Mouse (Mus musculus) kidney, adult 2 months (tissue): ENCODE results near the gene Zfyve21. TPM values are rescaled to one million over a fixed set of nuclear protein-coding genes. Genes with fewer than 3 reads are reported as not detected.

Source experiments
- DNase-seq: peaks from one replicate; pipeline ENCODE4 v3.0.0; 2021
- H3K27ac ChIP-seq: fragments of 200-500 bp; 2 replicates; pipeline ENCODE4 v1.5.1; 2012; ENCODE audit warnings: low read depth, low read length, control low read depth, inconsistent platforms; ENCODE audit not compliant: insufficient read depth
- H3K27me3 ChIP-seq: fragments of 200-500 bp; replicated peaks from 2 replicates; pipeline ENCODE4 v1.6.1; 2012; ENCODE audit warnings: mild to moderate bottlenecking, moderate library complexity, low read length, inconsistent platforms; ENCODE audit not compliant: control insufficient read depth, insufficient read depth
- H3K36me3 ChIP-seq: fragments of 200-500 bp; 2 replicates; pipeline ENCODE4 v1.6.1; 2012; ENCODE audit warnings: mild to moderate bottlenecking, moderate library complexity, low read length, inconsistent platforms; ENCODE audit not compliant: control insufficient read depth, insufficient read depth
- H3K4me1 ChIP-seq: fragments of 200-500 bp; 2 replicates; pipeline ENCODE4 v1.6.1; 2011; ENCODE audit warnings: low read length; ENCODE audit not compliant: control insufficient read depth, insufficient read depth
- H3K4me3 ChIP-seq: fragments of 200-500 bp; 2 replicates; pipeline ENCODE4 v1.5.1; 2011; ENCODE audit warnings: mild to moderate bottlenecking, low read depth, low read length, control low read depth; ENCODE audit not compliant: insufficient read depth
- CTCF ChIP-seq: fragments of 200-500 bp; conservative IDR thresholded peaks from 2 replicates; pipeline ENCODE4 v1.5.1; 2011; ENCODE audit warnings: low read depth, mild to moderate bottlenecking, control low read depth, low read length, moderate library complexity, mixed read lengths; ENCODE audit not compliant: insufficient read depth, insufficient read length
- POLR2A ChIP-seq: fragments of 200-500 bp; IDR thresholded peaks from one replicate; pipeline ENCODE4 v1.6.1; 2011; ENCODE audit warnings: low read depth, low read length, control low read depth
- WGBS: fragments of 180-500 bp; shearing (Covaris S2); methylation state at CpG from one replicate; pipeline ENCODE4 v1.1.7; 2018; 5-methylcytosine and 5-hydroxymethylcytosine counted together
- polyA plus RNA-seq: library from polyadenylated mRNA; depleted of rRNA; stranded (reverse); fragments of >200 nt; gene quantifications from 2 replicates; pipeline ENCODE4 v1.2.3, GENCODE M21; 2012

Gene Zfyve21
- polyA plus RNA-seq, 1 experiment: 105 TPM

DNA sequence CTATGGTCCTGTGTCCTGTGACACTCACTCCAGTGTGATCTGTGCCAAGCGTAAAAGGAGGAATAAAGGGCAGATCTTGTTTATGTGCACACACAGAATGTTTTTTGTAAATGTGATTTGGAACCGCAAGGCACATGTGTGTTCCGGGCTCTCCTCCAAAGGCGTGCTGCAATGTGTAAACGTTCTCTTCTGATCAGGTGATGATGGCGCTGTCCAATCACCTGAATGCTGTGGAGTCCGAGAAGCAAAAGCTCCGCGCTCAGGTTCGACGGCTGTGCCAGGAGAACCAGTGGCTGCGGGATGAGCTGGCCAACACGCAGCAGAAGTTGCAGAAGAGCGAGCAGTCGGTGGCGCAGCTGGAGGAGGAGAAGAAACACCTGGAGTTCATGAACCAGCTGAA lies 39.8 kb upstream of the Zfyve21 start:
- peaks cover 3% of the 10 kb centered on the region; the same call in 1 of the 2 replicates for H3K36me3 ChIP-seq
- 78% methylated on average over 16 of the region's 16 CpGs for WGBS

DNA sequence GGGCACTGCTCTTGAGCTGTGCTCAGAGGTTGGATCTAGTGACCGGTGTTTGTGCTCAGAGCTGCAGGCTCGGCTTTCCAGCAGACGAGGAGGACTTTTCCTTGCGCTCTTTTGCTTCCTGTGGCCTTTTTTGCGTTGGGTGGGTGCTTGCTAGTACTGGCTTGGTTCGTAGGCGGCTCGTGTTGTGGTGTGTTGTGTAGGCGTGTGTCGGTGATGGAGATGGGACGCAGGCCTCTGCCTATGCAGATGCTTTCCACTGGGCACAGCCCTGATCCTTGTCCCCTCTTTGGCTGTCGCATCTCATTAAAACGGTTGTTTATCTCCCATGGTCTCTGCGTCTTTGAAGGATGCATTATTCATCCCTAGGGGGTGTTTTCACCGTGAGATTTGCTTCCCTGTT lies 39.1 kb upstream of the Zfyve21 start:
- Histone ChIP-seq H3K27ac (no peak overlapping the region), H3K4me3 (no peak overlapping the region), H3K27me3 (no peaks in the 10 kb centered on the region), H3K4me1 (peaks cover 8% of the 10 kb centered on the region; the same call in 1 of the 2 replicates), H3K36me3 (peaks cover 3% of the 10 kb centered on the region; the same call in 1 of the 2 replicates)
- no peak for TF ChIP-seq POLR2A
- no peak for TF ChIP-seq CTCF
- WGBS: 80% methylated on average over 15 of the region's 15 CpGs
- no peak for DNase-seq

More for the DNA sequence above, 39.8 kb upstream of the Zfyve21 start:
- Histone ChIP-seq H3K27ac (no peak overlapping the region), H3K27me3 (no peaks in the 10 kb centered on the region), H3K4me1 (peaks cover 8% of the 10 kb centered on the region; the same call in 1 of the 2 replicates), H3K4me3 (no peak overlapping the region)
- no peak for DNase-seq
- TF ChIP-seq CTCF: no peak
- TF ChIP-seq POLR2A: no peak

DNA sequence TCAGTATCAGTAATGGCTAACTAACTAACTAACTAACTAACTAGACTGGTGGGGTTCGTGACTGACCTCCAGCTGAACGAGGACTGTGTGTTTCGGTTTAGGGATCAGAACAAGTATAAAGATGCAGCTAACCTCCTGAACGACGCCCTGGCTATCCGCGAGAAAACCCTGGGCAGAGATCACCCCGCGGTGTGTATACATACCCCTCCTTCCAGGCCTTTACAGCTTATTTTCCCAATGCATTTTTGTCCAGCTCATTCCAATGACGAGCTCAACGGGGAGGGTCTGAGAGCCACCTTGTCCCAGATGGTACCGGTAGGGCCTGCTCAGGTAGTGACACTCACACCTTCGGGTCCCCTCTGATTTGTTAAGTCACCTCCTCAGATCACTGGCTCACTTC lies 36.1 kb upstream of the Zfyve21 start:
- Histone ChIP-seq H3K4me1 (no peaks in the 10 kb centered on the region), H3K27ac (no peak overlapping the region), H3K4me3 (no peak overlapping the region), H3K36me3 (peaks cover 3% of the 10 kb centered on the region; the same call in 1 of the 2 replicates), H3K27me3 (no peaks in the 10 kb centered on the region)
- DNase-seq: no peak
- TF ChIP-seq CTCF (no peak), POLR2A (no peak)
- WGBS: 71% methylated on average over 13 of the region's 13 CpGs

DNA sequence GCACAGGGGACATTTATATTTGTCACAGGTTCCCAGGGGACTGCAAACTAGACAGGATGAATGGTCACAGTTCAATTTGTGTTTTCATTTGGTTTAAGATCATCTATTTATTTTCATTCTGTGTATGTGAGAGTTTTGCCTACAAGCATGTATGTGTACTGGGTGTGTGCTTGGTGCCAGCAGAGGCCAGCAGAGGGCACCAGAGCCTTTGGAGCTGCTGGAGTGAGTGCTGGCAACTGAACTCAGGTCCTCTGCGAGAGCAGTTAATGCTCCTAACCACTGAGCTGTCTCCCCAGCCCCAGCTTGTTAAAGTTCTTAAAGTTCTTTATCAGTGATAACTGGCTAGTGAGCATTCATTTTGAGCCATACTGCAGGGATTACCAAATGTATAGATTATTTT lies 34.4 kb upstream of the Zfyve21 start:
- Histone ChIP-seq H3K36me3 (no peaks in the 10 kb centered on the region; the same call in 1 of the 2 replicates), H3K4me3 (no peak overlapping the region), H3K27me3 (no peaks in the 10 kb centered on the region), H3K4me1 (no peaks in the 10 kb centered on the region), H3K27ac (no peak overlapping the region)
- no peak for DNase-seq
- WGBS: 91% methylated on average over 1 of the region's 1 CpGs
- TF ChIP-seq CTCF (peak; percentile 46), POLR2A (no peak)

DNA sequence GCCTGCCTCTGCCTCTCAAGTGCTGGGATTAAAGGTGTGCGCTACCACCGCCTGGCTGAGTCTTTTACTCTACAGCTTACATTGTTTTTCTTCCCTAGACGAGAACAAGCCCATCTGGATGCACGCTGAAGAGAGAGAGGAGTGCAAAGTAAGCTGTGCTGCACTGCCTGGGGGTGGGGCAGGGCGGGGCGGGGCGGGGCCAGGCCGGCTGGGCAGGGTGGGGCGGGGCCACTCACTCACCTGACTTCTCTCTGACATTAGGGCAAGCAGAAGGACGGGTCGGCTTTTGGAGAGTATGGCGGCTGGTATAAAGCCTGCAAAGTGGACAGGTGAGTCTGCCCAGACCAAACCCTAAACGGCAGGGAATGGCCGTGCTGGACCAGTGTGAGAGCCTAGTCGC lies 28.8 kb upstream of the Zfyve21 start:
- Histone ChIP-seq H3K4me1 (peaks cover 11% of the 10 kb centered on the region; the same call in 1 of the 2 replicates), H3K36me3 (no peaks in the 10 kb centered on the region; the same call in 1 of the 2 replicates), H3K4me3 (no peak overlapping the region), H3K27ac (no peak overlapping the region), H3K27me3 (no peaks in the 10 kb centered on the region)
- no peak for DNase-seq
- no peak for TF ChIP-seq POLR2A
- 67% methylated on average over 15 of the region's 15 CpGs for WGBS

DNA sequence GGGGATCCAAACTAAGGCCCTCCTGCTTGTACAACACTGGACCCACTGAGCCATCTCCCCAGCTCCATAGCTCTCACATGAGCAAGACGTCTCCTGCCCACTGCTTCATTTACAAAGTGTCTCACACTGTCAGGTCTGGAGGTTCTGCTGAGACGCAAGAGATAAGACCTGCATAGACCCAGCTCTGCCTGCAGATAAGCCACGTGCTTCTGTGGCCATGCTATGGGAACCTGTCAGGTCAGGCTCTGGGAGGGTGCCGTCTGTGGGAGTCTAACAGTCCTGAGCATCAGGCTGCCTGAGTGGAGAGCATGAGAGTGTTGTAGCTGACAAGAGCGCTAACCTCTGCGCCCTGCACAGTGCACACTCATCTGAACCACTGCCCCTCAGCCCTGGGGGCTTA lies 27.0 kb upstream of the Zfyve21 start:
- Histone ChIP-seq H3K4me1 (peaks cover 21% of the 10 kb centered on the region; the same call in 1 of the 2 replicates), H3K27ac (no peak overlapping the region), H3K36me3 (no peaks in the 10 kb centered on the region; the same call in 1 of the 2 replicates), H3K27me3 (no peaks in the 10 kb centered on the region), H3K4me3 (no peak overlapping the region)
- 97% methylated on average over 6 of the region's 6 CpGs for WGBS
- TF ChIP-seq POLR2A (no peak), CTCF (no peak)
- no peak for DNase-seq

DNA sequence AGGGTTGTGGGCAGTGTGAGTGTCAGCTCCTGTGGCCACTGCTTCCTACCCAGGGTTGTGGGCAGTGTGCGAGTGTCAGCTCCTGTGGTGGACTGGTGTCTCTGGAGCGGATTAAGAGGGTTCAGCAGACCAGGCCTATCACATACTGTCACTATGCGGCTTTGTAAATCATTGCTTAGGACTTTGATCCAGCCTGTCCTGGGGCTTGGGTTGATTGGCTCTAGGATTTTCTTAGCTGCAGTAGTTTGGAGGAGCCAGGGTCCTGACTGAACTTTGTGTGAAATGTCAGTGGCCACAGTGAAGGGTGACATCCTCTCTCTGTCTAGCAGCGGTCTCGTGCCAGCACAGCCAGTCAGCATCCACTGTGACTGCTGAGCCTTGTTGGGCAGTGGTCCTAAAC lies 23.9 kb upstream of the Zfyve21 start:
- whole genome bisulfite sequencing: 53% methylated on average over 5 of the region's 5 CpGs
- Histone ChIP-seq H3K27ac (peak overlapping the region; percentile 53), H3K36me3 (no peaks in the 10 kb centered on the region), H3K27me3 (no peaks in the 10 kb centered on the region), H3K4me3 (no peak overlapping the region), H3K4me1 (peaks cover 31% of the 10 kb centered on the region)
- no peak for TF ChIP-seq CTCF
- peak; percentile 88 for DNase-seq
